Comparison of ENCODE assay signal across 7 mouse cellular contexts in the genomic region with DNA sequence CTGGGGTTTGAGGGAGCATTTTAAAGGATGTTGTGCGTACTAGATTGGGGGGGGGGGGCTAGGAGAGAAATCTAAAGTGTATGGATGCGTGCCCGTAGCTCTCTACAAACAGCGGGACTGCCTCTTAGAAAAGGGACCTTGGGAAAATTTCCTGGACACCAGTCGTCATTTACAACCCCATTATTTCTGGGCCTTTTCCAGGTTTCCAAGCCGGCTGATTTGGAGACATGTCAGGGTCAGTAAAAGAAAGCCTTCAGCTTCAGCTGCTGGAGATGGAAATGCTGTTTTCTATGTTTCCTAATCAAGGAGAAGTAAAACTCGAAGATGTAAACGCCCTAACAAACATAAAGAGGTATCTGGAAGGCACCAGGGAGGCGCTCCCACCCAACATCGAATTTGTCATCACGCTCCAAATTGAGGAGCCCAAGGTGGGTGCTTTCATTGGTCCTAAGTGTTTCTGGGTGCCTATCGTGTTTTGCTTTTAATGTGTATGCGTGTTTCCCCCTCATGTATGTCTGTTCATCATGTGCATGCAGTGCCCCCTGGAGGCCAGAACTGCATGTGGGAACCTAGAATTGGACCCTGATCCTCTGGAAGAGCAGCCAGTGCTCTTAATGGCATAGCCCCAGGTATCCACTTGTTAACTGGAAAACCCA. TPM values are rescaled to one million over a fixed set of nuclear protein-coding genes. Genes with fewer than 3 reads are reported as not detected.
DNase-seq lines count a peak whose midpoint lies in the region; ATAC-seq lines count a peak whose summit lies in the region.

No protein-coding gene starts in this region.

- DNase-seq in adrenal gland, adult 2 months, result peak; percentile 79
- peak; percentile 64 for DNase-seq in embryo, embryonic 11.5 days (ENCODE audit: low read depth, low spot score)
- peak; percentile 34 to 76 for DNase-seq in gastrocnemius, postnatal 4 days (ENCODE audit: low spot score in 2 of 2)
- DNase-seq in left cerebral cortex, postnatal 36 days (ENCODE audit: low spot score in 2 of 2), result peak; percentile 67 to 72
- peak; percentile 82 for DNase-seq in midbrain, embryonic 10.5 days (ENCODE audit: low spot score)
- peak; percentile 74 to 75 for DNase-seq in right cerebral cortex, postnatal 36 days (ENCODE audit: low spot score in 2 of 2)

- H3K4me3 ChIP-seq in intestine, embryonic 16.5 days (ENCODE audit: low read length), result peak overlapping the region; percentile 84
- H3K4me3 ChIP-seq in midbrain, embryonic 10.5 days, result peak overlapping the region; percentile 85

- H3K4me2 ChIP-seq in intestine, embryonic 16.5 days (ENCODE audit: low read depth, low read length), result peak overlapping the region; percentile 94

- no peaks in the 10 kb centered on the region for H3K9me3 ChIP-seq in intestine, embryonic 16.5 days (ENCODE audit: control insufficient read depth, low read length)
- H3K9me3 ChIP-seq in midbrain, embryonic 10.5 days (replicated peaks), result no peaks in the 10 kb centered on the region

- 9% methylated on average over 13 of the region's 13 CpGs for WGBS in intestine, embryonic 16.5 days
- 13% methylated on average over 13 of the region's 13 CpGs for WGBS in midbrain, embryonic 10.5 days

- H3K27ac ChIP-seq in intestine, embryonic 16.5 days (ENCODE audit: low read length), result no peak overlapping the region
- peak overlapping the region; percentile 83; the same call in 1 of the 2 replicates for H3K27ac ChIP-seq in midbrain, embryonic 10.5 days (replicated peaks)

- peak overlapping the region; percentile 70 for H3K9ac ChIP-seq in intestine, embryonic 16.5 days (ENCODE audit: low read depth, low read length)

- H3K27me3 ChIP-seq in intestine, embryonic 16.5 days (replicated peaks; ENCODE audit: control insufficient read depth, insufficient read depth, low read length), result no peaks in the 10 kb centered on the region
- H3K27me3 ChIP-seq in midbrain, embryonic 10.5 days (ENCODE audit: low read depth, poor library complexity, severe bottlenecking), result no peaks in the 10 kb centered on the region

- H3K36me3 ChIP-seq in intestine, embryonic 16.5 days (ENCODE audit: control insufficient read depth, insufficient read depth, low read length), result no peaks in the 10 kb centered on the region
- H3K36me3 ChIP-seq in midbrain, embryonic 10.5 days, result peaks cover 18% of the 10 kb centered on the region

- ATAC-seq in intestine, embryonic 16.5 days, result no peak

- H3K4me1 ChIP-seq in intestine, embryonic 16.5 days (ENCODE audit: control insufficient read depth, insufficient read depth, low read length), result peaks cover 24% of the 10 kb centered on the region
- peaks cover 30% of the 10 kb centered on the region for H3K4me1 ChIP-seq in midbrain, embryonic 10.5 days

- intact Hi-C loops in left cerebral cortex, postnatal 36 days (cut with DNase I), result loop anchor here (2.0 kb wide), 1 partner anchor 108 kb away; the partner anchor contains the start of gene Ube2cbp

RNA-seq across cellular contexts. Expression of gene Rwdd2a, which starts 1.0 kb away (rescaled TPM):
- total RNA-seq in adrenal gland, adult 2 months (2021), result 1 to 10 TPM; 3.9 to 8.0 TPM
- polyA plus RNA-seq in adrenal gland, adult 2 months (2012; rRNA removed), result 5.6 and 16.8 TPM in 2 replicates
- total RNA-seq in gastrocnemius, postnatal 4 days (2021), result under 1 TPM; 0.47 to 0.52 TPM
- polyA plus RNA-seq in intestine, embryonic 16.5 days (2015; fragmentation: Nextera tagmentation; extraction: Ambion mirVana), result 2.9 and 3.0 TPM in 2 replicates
- 10 to 100 TPM; 26.0 to 27.9 TPM for total RNA-seq in left cerebral cortex, postnatal 36 days (2021)
- polyA plus RNA-seq in midbrain, embryonic 10.5 days (2016; fragmentation: Nextera tagmentation; extraction: Ambion mirVana), result 3.4 and 4.4 TPM in 2 replicates

RNA-seq across cellular contexts. Expression of gene Pgm3, which starts 1.1 kb away (rescaled TPM):
- 10 to 100 TPM; 20.8 to 52.6 TPM for total RNA-seq in adrenal gland, adult 2 months (2021)
- polyA plus RNA-seq in adrenal gland, adult 2 months (2012; rRNA removed), result 2.9 and 3.9 TPM in 2 replicates
- total RNA-seq in gastrocnemius, postnatal 4 days (2021), result 10 to 100 TPM; 14.3 to 17.3 TPM
- polyA plus RNA-seq in intestine, embryonic 16.5 days (2015; fragmentation: Nextera tagmentation; extraction: Ambion mirVana), result 49.1 and 50.6 TPM in 2 replicates
- 10 to 100 TPM; 18.0 to 18.3 TPM for total RNA-seq in left cerebral cortex, postnatal 36 days (2021)
- polyA plus RNA-seq in midbrain, embryonic 10.5 days (2016; fragmentation: Nextera tagmentation; extraction: Ambion mirVana), result 35.6 and 40.1 TPM in 2 replicates
